Mouse (Mus musculus): ENCODE data around the gene Ugt1a6b.
A peak's percentile ranks its signal among the peaks of the same experiment; 100 is the strongest.
"Not testable (repeated sequence)": the region's sequence is repeated elsewhere in the genome, so short reads cannot be mapped to it uniquely, and the experiment has no call there.

The Ugt1a6b gene

GRCm38 (mm10) chr1:88199996-88200395, 96.9 kb downstream of the Ugt1a6b start:
- no peak for DNase-seq (ENCODE audit: low read depth)

DNA sequence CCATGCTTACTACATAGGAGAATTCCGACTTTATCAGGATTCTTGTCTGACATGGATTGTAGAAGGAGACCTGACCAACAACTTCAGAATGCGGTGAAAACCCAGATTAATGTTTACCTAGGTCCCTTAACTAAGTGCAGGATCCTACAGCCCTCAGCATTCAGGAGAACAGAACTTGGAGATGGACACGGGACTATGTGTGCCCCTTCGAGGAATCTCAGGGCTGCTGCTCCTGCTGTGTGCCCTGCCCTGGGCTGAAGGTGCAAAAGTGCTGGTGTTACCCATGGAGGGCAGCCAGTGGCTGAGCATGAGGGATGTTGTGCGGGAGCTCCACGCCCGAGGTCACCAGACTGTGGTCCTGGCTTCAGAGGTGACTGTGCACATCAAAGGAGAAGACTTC, 97.4 kb downstream of the Ugt1a6b start, which contains the start of gene Ugt1a2:
Ugt1a2 (plus strand) TSS at position 146 of the 400 bp plus-strand sequence.
- no peak for DNase-seq (ENCODE audit: low read depth)

- DNase-seq (ENCODE audit: low read depth) = no peak
Measured at GRCm38 (mm10) chr1:88205294-88205922, 102.4 kb downstream of the Ugt1a6b start, which contains the start of gene Dnajb3. TSS of gene Dnajb3 (minus strand) at chr1:88205782.

GRCm38 (mm10) chr1:88206843-88207479, 103.9 kb downstream of the Ugt1a6b start:
- DNase-seq (ENCODE audit: low read depth) = no peak

DNA sequence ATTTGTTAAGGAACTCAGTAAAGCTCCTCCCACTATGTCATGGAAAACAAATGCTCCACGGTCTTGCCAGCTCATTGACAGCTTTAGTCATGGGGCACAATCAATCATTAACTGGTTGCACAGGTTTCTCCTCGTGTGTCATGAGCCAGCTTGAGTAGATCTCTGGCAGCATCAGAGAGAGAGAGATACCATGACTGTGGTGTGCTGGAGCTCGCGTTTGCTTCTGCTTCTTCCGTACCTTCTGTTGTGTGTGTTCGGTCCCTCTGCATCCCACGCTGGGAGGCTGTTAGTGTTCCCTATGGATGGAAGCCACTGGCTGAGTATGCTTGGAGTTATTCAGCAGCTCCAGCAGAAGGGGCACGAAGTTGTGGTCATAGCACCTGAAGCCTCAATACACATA, 108.8 kb downstream of the Ugt1a6b start, which contains the start of gene Ugt1a1:
Ugt1a1 (plus strand) TSS at position 148 of the 400 bp plus-strand sequence.
- DNase-seq (ENCODE audit: low read depth) = peak; percentile 5

DNA sequence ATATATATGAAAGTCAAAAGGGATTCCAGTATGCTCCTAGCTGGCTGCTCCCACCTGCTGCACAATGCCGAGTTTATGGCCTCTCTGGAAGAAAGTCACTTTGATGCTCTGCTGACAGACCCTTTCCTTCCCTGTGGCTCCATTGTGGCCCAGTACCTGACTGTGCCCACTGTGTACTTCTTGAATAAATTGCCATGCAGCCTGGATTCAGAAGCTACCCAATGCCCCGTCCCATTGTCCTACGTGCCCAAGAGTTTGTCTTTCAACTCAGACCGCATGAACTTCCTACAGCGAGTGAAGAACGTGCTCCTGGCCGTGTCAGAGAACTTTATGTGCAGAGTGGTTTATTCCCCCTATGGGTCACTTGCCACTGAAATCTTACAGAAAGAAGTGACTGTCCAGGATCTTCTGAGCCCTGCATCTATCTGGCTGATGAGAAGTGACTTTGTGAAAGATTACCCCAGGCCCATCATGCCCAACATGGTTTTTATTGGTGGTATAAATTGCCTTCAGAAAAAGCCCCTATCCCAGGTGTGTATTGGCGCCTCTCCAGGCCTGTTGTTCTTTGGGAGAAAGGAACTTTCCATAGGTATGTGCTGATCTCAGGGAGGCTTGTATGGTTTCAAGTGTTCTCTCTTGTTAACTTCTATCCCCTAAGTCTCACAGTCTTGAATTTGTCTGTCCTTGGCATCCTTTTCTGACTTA, 109.4 kb downstream of the Ugt1a6b start:
- DNase-seq (ENCODE audit: low read depth) = peak; percentile 4

DNA sequence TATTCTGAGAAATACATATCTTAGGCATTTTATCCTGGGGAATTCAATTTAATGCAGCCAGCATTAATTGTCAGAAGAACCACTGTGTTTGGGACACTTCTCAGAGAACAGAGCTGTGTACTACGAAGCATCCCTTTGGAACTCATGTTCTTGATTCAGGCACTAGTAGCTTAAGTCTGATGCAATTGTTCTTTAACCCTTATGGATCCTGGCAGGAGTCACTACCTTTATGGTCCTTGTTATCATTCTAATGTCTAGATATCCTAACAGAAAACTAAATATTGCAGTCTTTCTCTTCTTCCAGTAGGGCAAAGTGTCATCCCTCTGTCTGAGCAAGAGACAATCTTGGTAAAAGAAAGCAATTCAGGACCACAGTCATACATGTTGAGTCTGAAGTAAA, 110.0 kb downstream of the Ugt1a6b start:
- peak; percentile 9 for DNase-seq (ENCODE audit: low read depth)

DNA sequence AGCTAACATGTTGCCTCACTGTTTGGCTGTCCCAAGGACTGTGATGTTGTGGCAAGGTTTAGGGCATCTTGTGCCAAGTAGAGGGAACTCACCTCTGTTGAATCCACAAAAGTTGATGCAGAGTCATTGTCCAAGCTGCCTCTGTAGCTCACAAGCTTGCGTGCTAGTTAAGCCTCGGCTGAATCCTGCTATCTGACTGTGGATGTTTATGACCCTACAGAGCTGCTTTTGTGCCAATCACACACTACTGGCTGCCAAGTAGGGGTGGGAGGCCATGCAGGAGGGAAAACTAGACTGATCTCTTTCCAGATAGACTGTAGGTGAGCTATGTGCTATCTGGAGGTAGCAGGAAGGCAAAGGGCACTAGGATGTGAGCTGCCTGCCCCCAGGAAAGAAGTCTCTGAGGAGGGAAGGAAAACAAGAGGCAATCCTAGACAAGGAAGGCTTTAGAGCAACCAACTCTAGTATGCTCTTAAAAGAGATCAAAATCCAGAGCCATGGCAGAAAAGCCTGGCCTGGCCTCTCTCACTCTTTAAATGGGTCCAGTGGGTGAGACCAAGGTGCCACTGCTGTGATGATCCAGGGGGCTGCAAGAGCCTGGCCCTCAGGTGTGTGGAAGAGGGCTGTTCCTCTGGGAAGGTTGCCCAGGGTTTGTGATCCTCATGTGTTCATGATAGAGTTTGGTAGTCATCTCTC, 110.9 kb downstream of the Ugt1a6b start:
- peak; percentile 11 for DNase-seq (ENCODE audit: low read depth)

DNA sequence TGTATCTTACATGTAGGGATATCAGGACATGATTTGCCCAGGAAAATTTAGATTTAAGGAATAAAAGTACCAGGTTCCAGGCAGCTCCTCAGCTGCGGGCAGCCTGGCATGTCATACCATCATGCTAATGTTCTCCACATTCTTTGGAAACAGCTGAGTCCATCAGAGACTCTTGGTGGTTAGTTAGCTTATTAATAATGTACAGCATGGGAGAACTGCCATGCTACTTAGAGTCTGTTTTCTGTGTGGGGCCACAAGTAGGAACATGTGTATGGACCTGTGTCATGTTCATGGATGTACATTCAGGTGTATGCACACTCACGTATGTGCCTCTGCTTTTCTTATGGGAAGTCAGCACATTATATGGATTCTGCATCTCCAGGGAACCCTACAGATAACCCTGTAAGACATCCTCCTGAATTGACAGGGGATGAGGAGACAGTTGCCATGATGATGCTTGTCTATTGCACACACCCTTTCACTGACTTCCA, 111.5 kb downstream of the Ugt1a6b start:
- DNase-seq (ENCODE audit: low read depth) = peak; percentile 8

GRCm38 (mm10) chr1:88215466-88216380, 112.7 kb downstream of the Ugt1a6b start:
- peak; percentile 5 for DNase-seq (ENCODE audit: low read depth)

DNA sequence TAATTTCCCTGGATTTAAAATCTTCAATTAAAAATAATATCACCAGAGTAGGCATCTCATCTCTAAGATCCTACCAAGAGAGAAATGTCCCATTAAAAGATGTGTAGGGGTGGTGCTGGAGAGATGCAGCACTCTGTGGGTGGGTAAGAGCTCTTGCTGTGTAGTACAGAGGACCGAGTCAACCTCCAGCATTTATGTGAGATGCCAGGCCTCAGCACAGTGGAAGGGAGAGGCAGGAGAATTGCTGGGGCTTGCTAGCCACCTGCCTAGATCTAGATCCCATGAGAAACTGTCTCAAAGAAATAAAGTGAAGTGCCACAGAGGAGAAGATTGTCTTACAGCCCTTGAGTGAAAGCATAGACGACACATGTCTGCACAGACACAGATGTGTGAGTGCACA, 113.5 kb downstream of the Ugt1a6b start:
- peak; percentile 10 for DNase-seq (ENCODE audit: low read depth)

DNA sequence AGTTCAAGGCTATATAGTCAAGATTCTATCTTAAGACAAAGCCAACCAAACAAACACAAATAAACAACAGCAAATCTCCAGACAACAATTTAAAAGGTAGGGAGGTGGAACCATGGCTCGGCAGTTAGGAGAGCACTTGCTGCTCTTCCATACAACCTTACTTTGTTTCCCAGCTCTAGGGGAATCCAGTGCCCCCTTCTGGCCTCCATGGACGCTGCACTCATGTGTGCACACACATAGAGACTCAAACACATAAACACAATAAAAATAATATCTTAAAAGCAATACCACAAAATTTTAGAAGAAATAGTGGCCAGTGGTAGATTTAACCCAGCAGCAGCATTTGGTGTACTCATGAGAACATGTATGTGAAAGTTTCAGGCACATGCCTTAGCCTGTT, 114.1 kb downstream of the Ugt1a6b start:
- DNase-seq (ENCODE audit: low read depth) = peak; percentile 11

DNA sequence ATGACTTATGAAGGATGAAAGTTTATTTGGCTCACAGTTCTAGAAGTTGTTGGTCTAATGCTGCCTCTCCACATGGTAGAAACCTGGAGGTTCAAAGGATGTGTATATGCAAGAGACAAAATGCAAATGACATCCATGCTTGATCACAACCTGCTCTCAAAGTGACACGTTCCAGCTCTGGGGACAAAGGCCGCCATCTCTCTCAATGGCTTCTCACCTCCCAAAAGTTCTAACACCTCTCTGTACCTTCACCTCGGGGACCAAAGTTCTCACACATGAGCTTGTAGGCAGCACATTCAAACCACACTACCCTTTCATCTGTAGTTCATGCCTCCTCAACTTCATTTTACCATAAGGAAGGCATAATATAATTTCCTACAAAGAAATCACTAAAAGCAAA, 114.5 kb downstream of the Ugt1a6b start:
- peak; percentile 8 for DNase-seq (ENCODE audit: low read depth)

DNA sequence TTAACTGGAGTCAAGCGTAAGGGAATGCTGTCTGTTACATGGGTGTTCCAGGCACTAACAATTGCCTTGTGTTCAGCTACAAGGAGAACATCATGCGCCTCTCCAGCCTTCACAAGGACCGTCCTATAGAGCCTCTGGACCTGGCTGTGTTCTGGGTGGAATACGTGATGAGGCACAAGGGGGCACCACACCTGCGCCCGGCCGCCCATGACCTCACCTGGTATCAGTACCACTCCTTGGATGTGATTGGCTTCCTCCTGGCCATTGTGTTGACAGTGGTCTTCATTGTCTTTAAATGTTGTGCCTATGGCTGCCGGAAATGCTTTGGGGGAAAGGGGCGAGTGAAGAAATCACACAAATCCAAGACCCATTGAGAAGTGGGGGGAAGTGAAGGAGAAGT, 115.0 kb downstream of the Ugt1a6b start:
- DNase-seq (ENCODE audit: low read depth) = peak; percentile 8

GRCm38 (mm10) chr1:88218591-88218990, 115.5 kb downstream of the Ugt1a6b start:
- DNase-seq (ENCODE audit: low read depth) = peak; percentile 3

GRCm38 (mm10) chr1:88219054-88219453, 116.0 kb downstream of the Ugt1a6b start:
- peak; percentile 10 for DNase-seq (ENCODE audit: low read depth)

GRCm38 (mm10) chr1:88220336-88220735, 117.3 kb downstream of the Ugt1a6b start:
- no peak for DNase-seq (ENCODE audit: low read depth)

GRCm38 (mm10) chr1:88222216-88222615, 119.2 kb downstream of the Ugt1a6b start:
- no peak for DNase-seq (ENCODE audit: low read depth)

GRCm38 (mm10) chr1:88223011-88223515, 120.0 kb downstream of the Ugt1a6b start:
- DNase-seq (ENCODE audit: low read depth) = not testable (repeated sequence)

DNA sequence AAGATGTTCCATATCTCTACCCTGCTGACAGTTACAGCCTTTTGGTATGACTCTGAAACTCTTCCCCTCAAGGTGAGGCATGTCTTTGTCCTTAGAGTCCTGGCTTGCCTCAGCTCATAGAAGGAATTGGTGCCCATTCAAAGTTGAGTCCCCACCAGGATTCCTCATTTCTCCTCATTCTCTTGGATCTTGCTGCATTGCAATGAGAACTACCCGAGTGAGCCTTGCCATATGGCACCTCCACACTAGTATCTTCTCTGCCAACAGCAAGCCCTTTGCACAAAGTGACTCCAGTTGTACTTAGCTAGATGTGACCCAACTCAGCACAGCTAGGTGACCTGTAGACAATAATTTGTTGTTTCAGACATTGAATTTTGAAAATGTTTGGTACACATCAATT, 120.5 kb downstream of the Ugt1a6b start:
- DNase-seq (ENCODE audit: low read depth) = no peak
